Mouse (Mus musculus) limb, embryonic 14.5 days (tissue): Measurements from ENCODE around the gene Spns3. TPM values are rescaled to one million over a fixed set of nuclear protein-coding genes. Genes with fewer than 3 reads are reported as not detected.

Experiments used
- ATAC-seq: fragments of 200-750 bp; cut with Nextera tagmentation; 2 replicates; pipeline ENCODE4 v1.8.0; 2017; ENCODE audit warnings: low read depth, moderate number of reproducible peaks, moderate TSS enrichment; ENCODE audit not compliant: low FRiP score
- DNase-seq: peaks from one replicate; pipeline ENCODE4 v3.0.0-alpha.2; 2015; ENCODE audit warnings: low spot score
- H3K27ac ChIP-seq: fragments of 300-500 bp; sonication (generic); replicated peaks from 2 replicates; pipeline ENCODE4 v1.5.1; 2014; ENCODE audit warnings: low read depth, mild to moderate bottlenecking, low read length, moderate library complexity, mixed read lengths
- H3K27me3 ChIP-seq: fragments of 300-500 bp; sonication (generic); 2 replicates; pipeline ENCODE4 v1.6.1; 2014; ENCODE audit warnings: low read length, mixed read lengths; ENCODE audit not compliant: control insufficient read depth, insufficient read depth
- H3K36me3 ChIP-seq: fragments of 300-500 bp; sonication (generic); 2 replicates; pipeline ENCODE4 v1.6.1; 2014; ENCODE audit warnings: mild to moderate bottlenecking, low read length, moderate library complexity, mixed read lengths; ENCODE audit not compliant: control insufficient read depth, insufficient read depth
- H3K4me1 ChIP-seq: fragments of 300-500 bp; sonication (generic); 2 replicates; pipeline ENCODE4 v1.6.1; 2014; ENCODE audit warnings: antibody characterized with exemption, low read length, mixed read lengths; ENCODE audit not compliant: control insufficient read depth, insufficient read depth
- H3K4me2 ChIP-seq: fragments of 300-500 bp; sonication (generic); replicated peaks from 2 replicates; pipeline ENCODE4 v1.6.1; 2014; ENCODE audit warnings: low read depth, mild to moderate bottlenecking, low read length, moderate library complexity; ENCODE audit not compliant: severe bottlenecking
- H3K4me3 ChIP-seq: fragments of 300-500 bp; sonication (generic); replicated peaks from 2 replicates; pipeline ENCODE4 v1.5.1; 2014; ENCODE audit warnings: low read length
- H3K9ac ChIP-seq: fragments of 300-500 bp; sonication (generic); 2 replicates; pipeline ENCODE4 v1.6.1; 2014; ENCODE audit warnings: mild to moderate bottlenecking, low read depth, low read length, moderate library complexity; ENCODE audit not compliant: severe bottlenecking
- H3K9me3 ChIP-seq: fragments of 300-500 bp; sonication (generic); 2 replicates; pipeline ENCODE4 v1.6.1; 2016; ENCODE audit warnings: low read length; ENCODE audit not compliant: control insufficient read depth
- POLR2A ChIP-seq: fragments of 200-500 bp; IDR thresholded peaks from 2 replicates; pipeline ENCODE4 v1.8.0; 2012; ENCODE audit warnings: inconsistent platforms, mild to moderate bottlenecking, moderate library complexity, borderline replicate concordance; ENCODE audit not compliant: insufficient read depth, insufficient read length; ENCODE audit errors: extremely low read depth
- WGBS: fragments of 180-500 bp; shearing (Covaris S2); extraction: QIAGEN DNeasy Blood & Tissue Kit; methylation state at CpG from one replicate; pipeline ENCODE4 v1.1.7; 2014; 5-methylcytosine and 5-hydroxymethylcytosine counted together
- polyA plus RNA-seq, 2 experiments: library from polyadenylated mRNA; depleted of rRNA in 1 of 2; stranded (reverse) in 1 of 2; unstranded in 1 of 2; fragments of >200 nt; fragmentation: Nextera tagmentation in 1 of 2; extraction: Ambion mirVana in 1 of 2; gene quantifications; 2 replicates each; pipeline versions ENCODE4 v1.2.1 to v1.2.3; 2012 to 2014

Gene Spns3
- polyA plus RNA-seq, 2 experiments: 0.41 to 0.62 TPM

- no peaks in the 10 kb centered on the region for H3K36me3 ChIP-seq
- peak overlapping the region; percentile 37 for H3K4me2 ChIP-seq
- H3K9ac ChIP-seq: no peak overlapping the region
- H3K4me3 ChIP-seq: peak overlapping the region; percentile 25
- H3K9me3 ChIP-seq: no peaks in the 10 kb centered on the region
- no peaks in the 10 kb centered on the region for H3K27me3 ChIP-seq
- H3K27ac ChIP-seq: no peak overlapping the region
- 17% methylated on average over 7 of the region's 7 CpGs for WGBS
- no peaks in the 10 kb centered on the region; the same call in 1 of the 2 replicates for H3K4me1 ChIP-seq
- ATAC-seq: no peak
- no peak for TF ChIP-seq POLR2A
- no peak for DNase-seq
These were observed 25.8 kb upstream of the Spns3 start for GRCm38 (mm10) chr11:72576111-72576465.

DNA sequence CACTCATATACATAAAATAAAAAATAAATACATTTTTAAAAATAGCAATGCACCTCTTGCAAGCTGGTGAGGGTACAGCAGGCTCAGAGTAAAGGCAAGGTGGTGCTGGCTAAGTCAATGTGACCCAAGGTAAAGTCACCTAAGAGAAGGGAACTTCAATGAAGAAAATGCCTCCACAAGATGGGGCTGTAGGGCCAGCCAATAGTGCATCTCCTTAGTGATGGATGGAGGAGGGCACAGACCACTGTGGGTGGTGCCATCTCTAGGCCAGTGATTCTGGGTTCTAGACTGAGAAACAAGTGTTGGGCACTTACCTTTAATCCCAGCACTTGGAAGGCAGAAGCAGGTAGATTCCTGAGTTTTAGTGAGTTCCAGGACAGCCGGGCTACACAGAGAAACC lies 23.5 kb upstream of the Spns3 start:
- no peak for DNase-seq
- no peak for TF ChIP-seq POLR2A

DNA sequence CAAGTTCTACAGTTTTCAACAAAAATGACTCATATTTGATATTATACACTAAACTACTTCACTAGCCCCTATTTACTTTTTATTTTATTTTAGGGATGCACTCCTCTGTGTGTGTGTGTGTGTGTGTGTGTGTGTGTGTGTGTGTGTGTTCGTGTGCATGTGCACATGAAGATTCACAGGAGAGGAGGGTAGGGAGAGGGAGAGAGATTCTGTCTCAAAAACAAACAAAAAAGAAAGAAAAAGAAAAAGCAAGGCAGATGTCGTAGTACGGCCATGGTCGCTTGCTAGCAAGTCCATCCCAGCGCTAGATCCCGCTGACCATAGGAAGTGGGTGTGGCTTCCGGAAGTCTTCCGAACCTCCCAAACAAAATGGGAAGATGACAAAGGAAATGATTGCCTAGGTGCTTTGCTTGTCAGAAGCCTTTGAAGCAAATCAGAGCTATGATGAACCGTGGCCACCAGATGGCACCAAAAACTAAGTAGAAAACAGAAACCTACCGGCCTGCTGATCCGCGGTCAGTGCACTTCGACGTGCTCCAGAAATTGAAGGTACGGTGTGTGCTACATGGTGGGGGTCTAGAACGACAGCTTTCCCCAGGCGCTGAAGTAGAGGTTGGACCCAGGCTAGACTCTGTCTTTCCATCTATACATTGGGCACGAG lies 20.1 kb upstream of the Spns3 start:
- H3K9me3 ChIP-seq: no peaks in the 10 kb centered on the region
- no peaks in the 10 kb centered on the region for H3K4me1 ChIP-seq
- ATAC-seq (peak; percentile 80), DNase-seq (peak; percentile 89)
- peak overlapping the region; percentile 33 for H3K4me2 ChIP-seq
- no peak overlapping the region for H3K9ac ChIP-seq
- no peaks in the 10 kb centered on the region for H3K27me3 ChIP-seq
- no peaks in the 10 kb centered on the region for H3K36me3 ChIP-seq
- no peak overlapping the region for H3K27ac ChIP-seq
- no peak for TF ChIP-seq POLR2A
- no peak overlapping the region; the same call in 1 of the 2 replicates for H3K4me3 ChIP-seq
- 4% methylated on average over 18 of the region's 18 CpGs for WGBS

More for the DNA sequence above, 23.5 kb upstream of the Spns3 start:
- no peak overlapping the region for H3K27ac ChIP-seq
- H3K36me3 ChIP-seq: no peaks in the 10 kb centered on the region
- no peaks in the 10 kb centered on the region for H3K9me3 ChIP-seq
- H3K4me1 ChIP-seq: no peaks in the 10 kb centered on the region; the same call in 1 of the 2 replicates
- no peak overlapping the region for H3K4me3 ChIP-seq
- no peaks in the 10 kb centered on the region for H3K27me3 ChIP-seq
- no peak overlapping the region for H3K4me2 ChIP-seq
- H3K9ac ChIP-seq: no peak overlapping the region
- no peak for ATAC-seq
- 100% methylated on average over 1 of the region's 1 CpGs for WGBS

GRCm38 (mm10) chr11:72569671-72570318 lies 19.5 kb upstream of the Spns3 start:
- ATAC-seq: no peak
- 79% methylated on average over 11 of the region's 11 CpGs for WGBS

DNA sequence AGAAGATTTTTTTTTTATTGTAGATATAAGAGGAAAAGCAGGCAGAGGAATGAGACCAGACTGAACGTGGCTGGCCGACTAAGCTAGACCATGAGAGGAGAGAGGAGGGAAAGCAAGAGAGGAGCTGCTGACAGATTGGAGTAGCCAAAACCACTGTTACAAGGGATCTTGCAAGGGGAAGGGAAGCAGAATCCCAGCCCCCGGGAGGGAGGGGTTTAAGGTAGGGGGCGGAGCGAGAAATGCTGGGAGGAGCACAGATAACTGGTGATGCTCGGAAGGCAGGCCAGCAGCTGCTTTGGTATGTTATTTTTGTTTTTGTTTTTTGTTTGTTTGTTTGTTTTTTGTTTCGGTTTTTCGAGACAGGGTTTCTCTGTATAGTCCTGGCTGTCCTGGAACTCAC lies 18.7 kb upstream of the Spns3 start:
- H3K4me2 ChIP-seq: no peak overlapping the region
- H3K36me3 ChIP-seq: no peaks in the 10 kb centered on the region
- DNase-seq: no peak
- no peak for TF ChIP-seq POLR2A
- no peak for ATAC-seq
- no peak overlapping the region for H3K27ac ChIP-seq
- WGBS: 46% methylated on average over 8 of the region's 8 CpGs
- no peaks in the 10 kb centered on the region for H3K4me1 ChIP-seq
- H3K9me3 ChIP-seq: no peaks in the 10 kb centered on the region
- H3K4me3 ChIP-seq: no peak overlapping the region
- H3K9ac ChIP-seq: no peak overlapping the region
- no peaks in the 10 kb centered on the region for H3K27me3 ChIP-seq

More at GRCm38 (mm10) chr11:72569671-72570318, 19.5 kb upstream of the Spns3 start:
- no peak for DNase-seq
- Histone ChIP-seq H3K9me3 (no peaks in the 10 kb centered on the region), H3K27me3 (no peaks in the 10 kb centered on the region), H3K9ac (no peak overlapping the region), H3K36me3 (no peaks in the 10 kb centered on the region), H3K4me1 (no peaks in the 10 kb centered on the region), H3K27ac (no peak overlapping the region), H3K4me3 (no peak overlapping the region), H3K4me2 (no peak overlapping the region)
- TF ChIP-seq POLR2A: no peak
